Mouse (Mus musculus): Measurements from ENCODE around the gene Ypel5.

Gene Ypel5

DNA sequence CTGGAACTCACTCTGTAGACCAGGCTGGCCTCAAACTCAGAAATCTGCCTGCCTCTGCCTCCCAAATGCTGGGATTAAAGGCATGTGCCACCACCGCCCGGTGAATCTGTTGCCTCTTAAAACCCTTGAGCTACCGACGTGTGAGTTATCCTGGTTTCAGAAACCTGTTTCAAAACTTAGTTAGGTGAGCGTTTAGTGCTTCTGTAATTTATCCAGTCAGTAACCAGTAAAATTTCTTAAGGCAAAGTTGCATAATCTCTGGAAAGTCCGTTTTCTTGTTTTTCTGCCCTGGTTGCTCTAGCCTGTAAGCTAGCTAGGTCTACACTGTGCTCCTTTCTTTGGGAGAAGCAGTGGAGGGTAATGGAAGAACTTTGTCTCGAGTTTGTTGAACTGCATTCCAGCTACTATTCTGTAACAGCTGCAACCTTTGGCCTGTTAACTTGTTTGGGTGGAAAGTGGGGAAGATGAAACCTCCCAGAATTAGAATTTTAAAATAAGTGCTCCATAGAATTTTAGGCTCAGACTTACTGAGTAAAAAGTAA is 8.8 kb downstream of the Ypel5 start:
- DNase-seq, result no peak

DNA sequence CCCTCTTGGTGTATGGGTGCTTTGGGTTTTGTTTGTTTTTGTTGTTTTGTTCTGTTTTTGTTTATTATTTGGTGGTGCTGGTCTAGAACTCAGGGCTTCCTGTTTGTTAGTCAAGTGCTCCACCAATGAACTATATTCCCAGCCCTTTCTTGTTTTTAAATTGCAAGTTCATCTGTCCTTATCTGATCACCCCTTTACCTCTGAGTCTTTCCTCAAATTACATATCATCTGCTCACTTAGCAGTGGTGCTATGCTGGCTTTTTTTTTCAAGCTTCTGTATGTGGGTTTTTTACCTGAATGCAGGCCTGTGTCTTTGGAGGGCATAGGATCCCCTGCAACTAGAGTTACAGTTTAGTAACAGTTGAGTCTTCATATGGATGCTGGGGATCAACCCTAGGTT is 9.3 kb downstream of the Ypel5 start:
- DNase-seq, result no peak

DNA sequence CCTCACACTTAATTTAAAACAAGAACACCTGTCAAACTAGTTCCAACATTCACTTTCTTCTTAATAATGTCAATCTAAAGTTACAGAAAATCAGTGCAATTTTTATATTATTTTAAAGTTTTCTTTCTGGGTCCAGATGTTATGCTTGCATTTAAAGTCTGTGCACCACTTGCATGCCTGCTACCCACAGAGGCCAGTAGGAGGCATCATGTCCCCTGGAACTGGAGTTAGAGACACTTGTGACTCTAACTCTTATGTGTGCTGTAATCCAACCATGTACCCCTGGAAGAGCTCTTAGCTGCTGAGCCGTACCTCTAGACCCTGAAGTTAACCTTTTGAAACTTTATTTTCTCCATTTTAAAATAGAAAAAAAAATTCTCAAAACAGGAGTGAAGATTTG is 19.0 kb downstream of the Ypel5 start:
- no peak for DNase-seq

DNA sequence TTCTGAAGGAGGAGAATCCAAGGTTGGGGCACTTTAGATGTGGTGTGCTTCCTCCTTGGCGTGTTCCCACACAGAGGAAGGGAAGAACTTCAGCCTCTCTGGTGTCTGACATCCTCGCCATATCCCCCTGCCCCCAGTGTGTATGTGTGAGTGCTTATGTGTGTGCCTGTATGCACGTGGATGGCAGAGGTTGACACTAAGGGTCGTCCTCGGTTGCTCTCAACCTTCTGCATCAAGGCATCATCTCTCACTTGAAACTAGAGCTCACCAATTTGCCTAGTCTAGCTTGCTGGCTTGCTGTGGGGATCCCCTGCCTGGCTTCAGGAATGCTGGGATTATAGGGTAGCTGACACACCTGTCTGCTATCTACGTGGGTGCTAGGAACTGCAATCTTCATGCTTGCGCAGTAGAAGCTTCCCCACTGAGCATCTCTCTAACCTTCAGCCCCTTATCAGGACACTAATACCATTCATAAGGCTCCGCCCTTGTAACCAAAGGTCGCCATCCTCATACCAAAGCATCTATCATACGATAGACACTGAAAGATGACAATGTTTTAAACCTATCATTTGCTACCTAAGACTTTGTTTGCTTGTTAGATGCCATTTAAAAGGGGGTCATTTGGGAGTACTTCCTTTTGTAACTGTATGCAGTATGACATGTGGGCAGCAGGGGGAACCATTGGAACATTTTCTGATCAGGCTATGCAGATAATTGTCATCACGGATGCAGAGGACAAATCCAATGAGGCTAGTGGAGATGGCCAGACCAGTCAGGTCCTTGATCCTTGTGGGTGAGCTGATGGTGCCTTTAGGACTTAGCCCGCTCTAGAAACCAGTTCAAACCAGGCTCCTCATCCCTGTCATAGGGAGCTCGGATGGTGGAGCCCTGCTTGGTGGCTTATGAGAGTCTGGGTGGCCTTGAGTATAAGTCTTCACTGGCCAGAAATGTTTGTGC is 21.7 kb downstream of the Ypel5 start:
- peak; percentile 47 for DNase-seq

DNA sequence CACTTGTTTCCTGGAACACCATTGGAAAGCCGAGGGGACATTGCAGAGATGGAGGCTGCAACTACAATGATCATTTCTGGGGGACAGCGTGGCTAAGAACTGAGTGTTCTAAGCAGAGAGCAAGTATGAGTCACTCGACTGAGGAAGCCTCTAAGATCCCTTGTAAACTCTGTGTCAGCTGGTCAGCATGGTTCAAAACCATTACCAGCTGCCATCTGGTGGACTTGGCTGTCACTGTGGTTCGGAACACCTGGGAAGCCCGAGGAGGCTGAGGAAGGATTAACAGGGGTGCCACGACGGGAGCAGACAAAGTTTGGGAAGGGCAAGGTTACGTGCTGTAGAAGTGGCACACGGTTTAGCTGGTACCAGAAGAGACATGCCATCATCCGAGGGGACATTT is 27.0 kb downstream of the Ypel5 start:
- no peak for DNase-seq

DNA sequence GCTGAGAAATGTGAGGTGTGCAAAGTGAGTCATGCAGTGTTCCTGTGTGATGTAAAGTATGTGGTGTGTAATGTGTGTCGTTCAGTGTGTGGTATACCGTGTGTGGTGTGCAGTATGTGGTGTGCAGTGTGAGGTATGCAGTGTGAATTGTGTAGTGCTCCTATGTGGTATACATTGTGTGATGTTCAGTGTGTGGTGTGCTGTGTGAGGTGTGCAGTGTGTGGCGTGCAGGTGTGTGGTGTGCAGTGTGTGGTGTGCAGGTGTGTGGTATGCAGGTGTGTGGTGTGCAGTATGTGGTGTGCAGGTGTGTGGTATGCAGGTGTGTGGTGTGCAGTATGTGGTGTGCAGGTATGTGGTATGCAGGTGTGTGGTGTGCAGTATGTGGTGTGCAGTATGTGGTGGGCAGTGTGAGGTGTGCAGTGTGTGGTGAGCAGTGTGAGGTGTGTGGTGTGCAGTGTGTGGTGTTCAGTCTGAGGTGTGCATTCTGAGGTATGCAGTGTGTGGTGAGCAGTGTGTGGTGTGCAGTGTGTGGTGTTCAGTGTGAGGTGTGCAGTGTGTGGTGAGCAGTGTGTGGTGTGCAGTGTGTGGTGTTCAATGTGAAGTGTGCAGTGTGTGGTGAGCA is 30.5 kb downstream of the Ypel5 start:
- DNase-seq, result no peak

DNA sequence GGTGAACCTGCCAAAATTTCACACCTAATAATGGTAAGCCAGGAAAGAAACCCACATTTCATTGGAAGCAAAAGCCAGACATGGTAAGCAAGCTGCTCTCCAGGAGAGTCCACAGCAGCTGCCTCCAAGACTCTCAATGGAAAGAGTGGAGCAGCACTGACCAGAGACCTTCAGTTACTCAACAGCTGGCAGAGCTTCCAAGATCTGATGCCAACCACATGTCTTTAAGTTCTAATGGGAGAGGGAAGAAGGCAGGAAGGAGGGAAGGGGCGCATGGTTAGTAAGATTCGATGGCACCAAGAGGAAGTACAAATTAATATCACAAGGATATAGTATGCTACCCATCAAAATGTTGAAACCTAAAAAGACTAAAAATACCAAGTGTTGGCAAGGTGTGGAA is 31.9 kb downstream of the Ypel5 start:
- DNase-seq, result no peak

DNA sequence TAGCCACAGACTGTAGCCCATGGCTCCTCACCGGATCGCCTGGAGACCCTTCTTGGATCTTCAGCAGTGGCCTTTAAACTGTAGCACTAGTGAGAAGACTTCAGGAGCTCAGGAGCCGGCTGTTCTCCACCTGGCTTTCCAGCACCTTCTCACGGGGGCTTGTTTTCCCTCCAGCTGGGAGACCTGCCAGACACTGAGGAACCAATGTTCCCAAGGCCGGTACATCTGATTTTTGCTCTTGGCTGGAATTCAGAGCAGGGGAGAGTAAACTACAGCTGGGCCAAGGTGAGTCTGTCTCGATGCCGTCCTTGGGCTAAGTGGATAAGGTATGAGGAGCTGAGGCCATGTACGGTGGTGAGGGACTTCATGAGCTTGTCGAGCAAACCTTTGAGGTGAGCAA is 42.7 kb downstream of the Ypel5 start:
- DNase-seq, result no peak

DNA sequence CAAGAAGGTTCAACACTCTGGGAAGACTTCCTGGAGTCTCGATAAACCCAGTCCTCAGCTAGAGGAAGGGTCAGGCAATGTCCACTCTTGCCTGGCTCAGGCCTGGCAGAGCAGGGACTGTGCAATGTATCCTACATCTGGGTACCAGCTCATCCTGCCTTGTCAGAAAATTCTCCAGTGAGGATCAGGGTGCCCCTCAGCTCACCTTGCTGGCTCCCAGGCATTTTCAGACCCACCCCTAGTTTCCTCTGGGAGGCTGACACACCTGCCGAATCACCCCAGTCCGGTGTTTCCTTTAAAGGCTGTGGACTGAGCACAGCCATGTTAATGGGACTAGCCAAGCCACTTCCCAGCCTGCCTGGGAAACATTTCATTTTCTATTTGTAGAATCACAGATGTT is 43.9 kb downstream of the Ypel5 start:
- no peak for DNase-seq

DNA sequence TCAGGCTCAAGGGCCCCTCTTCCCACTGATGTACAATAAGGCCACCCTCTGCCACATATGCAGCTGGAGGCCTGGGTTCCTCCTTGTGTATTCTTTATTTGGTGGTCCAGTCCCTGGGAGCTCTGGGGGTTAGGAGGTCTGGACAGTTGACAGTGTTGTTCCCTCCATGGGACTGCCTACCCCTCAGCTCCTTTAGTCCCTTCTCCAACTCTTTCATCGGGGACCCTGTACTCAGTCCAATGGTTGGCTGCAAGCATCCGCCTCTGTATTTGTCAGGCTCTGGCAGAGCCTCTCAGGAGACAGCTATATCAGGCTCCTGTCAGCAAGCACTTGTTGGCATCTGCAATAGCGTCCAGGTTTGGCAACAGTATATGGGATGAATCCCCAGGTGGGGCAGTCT is 44.8 kb downstream of the Ypel5 start:
- no peak for DNase-seq

DNA sequence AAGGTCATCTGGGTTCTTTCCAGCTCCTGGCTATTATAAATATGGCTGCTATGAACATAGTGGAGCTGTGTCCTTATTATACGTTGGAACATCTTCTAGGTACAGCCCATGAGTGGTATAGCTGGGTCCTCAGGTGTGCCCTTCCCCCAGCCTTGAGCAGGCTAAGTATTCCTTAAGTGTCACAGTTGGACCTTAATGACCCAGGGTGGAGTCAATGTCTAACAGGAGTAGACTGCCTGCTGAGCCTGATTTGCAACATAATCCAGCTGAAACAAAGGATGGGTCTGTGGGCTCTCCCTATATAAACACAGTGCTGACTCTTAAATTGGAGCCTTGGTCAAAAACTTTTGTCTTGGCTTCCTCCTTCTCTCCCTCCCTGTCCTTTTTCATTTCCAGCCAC is 45.6 kb downstream of the Ypel5 start:
- no peak for DNase-seq

DNA sequence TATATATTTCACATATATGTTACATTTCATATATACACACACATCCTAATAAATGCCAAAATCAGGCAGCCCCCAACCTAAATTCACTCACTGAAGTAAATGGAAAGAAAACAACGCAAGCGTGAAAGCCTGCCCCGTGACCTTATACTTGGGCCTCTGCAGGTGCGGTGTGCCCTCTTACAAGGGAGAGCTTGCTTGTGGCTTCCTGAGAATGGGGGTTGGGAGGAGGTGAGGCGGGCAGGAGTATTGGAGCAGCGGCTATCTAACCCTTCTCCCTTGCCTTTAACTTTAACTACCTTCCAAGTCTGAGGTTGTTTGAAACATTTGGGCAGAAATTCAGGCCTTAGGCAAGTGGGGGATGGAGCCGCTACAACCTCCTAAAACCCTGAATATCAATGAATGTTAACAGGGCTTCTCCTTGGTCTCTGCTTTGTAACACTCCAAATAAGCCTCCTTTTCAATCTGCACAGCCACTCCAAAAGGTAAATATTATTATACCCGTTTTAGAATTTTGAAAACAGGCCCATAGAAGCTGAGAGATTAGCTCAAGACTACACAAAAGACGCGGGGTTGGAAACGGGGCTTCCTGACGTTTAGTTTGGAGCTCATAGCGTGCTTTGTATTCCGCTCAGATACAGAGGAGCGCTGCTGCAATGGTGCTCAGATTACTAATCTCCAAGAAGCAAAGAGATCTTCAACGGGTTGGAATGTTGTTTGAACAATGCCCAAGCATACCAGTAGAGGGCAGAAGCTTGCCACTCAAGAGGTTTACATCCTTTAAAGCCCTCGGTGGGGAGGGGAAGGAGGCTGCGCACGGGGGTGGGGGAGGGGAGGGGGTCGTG is 53.5 kb downstream of the Ypel5 start:
- peak; percentile 65 for DNase-seq

DNA sequence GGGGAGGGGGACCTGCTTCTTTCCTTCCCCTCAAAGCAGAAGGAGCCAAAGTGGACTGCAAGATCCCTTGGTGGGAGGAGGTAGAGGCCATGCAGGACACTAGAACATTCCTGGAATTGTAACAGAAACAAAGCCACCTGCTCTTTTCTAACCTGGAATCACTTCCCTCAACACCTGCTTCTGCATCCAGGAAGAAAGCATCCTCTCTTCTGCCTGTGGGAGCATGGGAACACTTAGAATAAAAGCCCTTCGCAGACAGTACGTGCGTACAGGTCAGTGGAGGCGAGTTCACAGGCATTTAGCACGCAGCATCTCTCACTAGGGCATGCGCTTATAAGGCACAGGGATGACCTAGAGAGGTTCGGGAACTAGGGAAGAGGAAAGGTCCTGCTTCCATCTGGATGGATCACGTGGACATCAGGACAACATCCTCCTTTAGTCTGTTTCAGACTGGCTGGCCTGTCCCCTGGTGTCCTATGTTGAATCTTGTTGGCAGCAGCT is 54.2 kb downstream of the Ypel5 start:
- DNase-seq, result no peak

DNA sequence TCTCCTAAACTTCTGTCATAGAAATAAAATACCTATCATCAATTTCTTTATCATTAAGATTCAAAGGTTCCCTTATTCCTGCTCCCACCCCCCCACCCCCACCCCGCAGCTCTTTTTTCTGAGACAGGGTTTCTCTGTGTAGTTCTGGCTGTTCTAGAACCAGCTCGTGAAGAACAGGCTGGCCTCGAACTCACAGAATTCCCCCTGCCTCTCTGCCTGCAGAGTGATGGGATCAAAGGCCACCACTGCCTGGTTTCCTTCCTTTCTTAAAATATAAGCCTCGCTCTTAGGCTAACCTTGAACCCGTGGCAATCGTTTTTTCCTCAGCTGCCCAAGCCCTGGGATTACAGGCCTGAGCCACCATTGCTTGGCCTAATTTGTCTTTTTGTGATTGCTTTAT is 55.3 kb downstream of the Ypel5 start:
- DNase-seq, result no peak

DNA sequence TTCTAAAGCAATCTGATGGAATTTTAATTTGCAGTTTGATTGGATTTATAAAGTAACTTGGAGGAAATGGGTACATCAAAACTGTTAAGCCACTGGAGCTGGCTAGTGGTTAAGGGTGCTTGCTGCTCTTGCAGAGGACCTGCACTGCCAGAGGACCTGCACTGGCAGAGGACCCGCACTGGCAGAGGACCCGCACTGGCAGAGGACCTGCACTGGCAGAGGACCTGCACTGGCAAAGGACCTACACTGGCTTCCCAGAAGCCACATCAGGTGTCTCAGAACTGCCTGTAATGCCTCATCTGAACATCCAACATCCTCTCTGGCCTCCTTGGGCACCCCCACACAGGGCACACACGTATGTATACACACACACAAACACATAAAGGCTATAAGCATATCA is 59.3 kb downstream of the Ypel5 start:
- no peak for DNase-seq

DNA sequence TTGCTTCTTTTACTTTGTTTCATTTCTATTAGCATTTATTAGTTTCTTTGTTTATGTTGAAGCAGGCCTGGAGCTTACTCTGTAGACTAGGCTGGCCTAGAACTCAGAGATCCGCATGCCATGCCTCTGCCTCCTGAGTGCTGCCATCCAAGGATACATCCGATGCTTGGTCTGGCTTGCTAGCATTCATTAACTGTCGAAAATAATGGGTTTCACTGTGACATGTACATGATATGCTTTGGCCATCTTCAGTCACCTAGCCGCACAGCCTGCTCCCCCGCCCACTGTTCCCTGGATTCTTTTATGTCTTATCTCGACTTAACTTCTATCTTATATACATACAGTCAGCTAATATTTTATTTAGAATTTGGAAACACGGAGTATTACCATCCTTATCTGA is 60.8 kb downstream of the Ypel5 start:
- DNase-seq, result no peak

DNA sequence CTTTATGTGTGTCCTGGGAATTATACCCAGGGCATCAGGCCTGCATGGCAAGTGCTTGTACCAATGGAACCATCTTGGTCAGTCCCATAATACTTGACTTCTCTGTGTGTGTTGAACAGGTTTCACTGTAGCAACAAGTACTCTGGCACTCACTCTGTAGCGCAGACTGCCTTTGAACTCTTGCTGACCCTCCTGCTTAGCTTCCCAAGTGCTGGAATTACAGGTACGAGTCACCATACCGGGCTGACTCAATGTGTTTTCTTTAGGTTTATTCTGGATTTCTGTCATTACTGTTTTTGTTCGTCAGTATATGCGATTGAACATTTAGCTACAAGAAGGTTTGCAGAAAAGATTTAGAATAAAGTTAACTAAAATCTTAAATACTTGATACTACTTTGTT is 61.7 kb downstream of the Ypel5 start:
- DNase-seq, result no peak

DNA sequence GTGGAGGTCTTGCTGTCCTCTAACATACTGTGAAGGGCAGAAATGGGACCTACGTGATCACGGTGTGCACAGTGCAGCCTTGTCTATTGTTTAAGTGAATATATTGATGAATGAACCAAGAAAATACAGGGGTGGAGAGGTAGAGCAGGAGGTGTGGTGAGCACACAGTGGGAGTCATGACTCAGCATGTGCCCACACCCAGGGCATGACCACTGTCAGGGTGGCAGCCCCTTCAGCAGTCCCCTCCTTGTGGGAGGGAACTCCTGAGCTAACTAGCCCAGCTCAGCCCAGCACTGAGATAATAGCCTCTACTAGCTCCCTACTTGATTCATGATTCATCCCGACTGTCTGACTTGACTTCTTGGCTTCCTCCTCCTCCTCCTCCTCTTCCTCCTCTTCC is 62.5 kb downstream of the Ypel5 start:
- DNase-seq, result no peak
